In genomic region chr10:59323488-59324161, GRCm38 (mm10) we compare ENCODE assay signal across 8 mouse cellular contexts. TPM values are rescaled to one million over a fixed set of nuclear protein-coding genes. Genes with fewer than 3 reads are reported as not detected.
DNase-seq lines count a peak whose midpoint lies in the region; ATAC-seq and TF ChIP-seq lines count a peak whose summit lies in the region.

No protein-coding gene starts in this region.

- peaks cover under 1% of the 10 kb centered on the region for H3K36me3 ChIP-seq in erythroblast, embryonic 14.5 days (ENCODE audit: control insufficient read depth)
- no peaks in the 10 kb centered on the region for H3K36me3 ChIP-seq in hindbrain, embryonic 13.5 days
- no peaks in the 10 kb centered on the region for H3K36me3 ChIP-seq in limb, embryonic 14.5 days (ENCODE audit: control insufficient read depth, insufficient read depth, low read length)
- H3K36me3 ChIP-seq in midbrain, embryonic 14.5 days (ENCODE audit: control insufficient read depth, insufficient read depth, low read length) = no peaks in the 10 kb centered on the region

- H3K9ac ChIP-seq in hindbrain, embryonic 13.5 days = peak overlapping the region; percentile 91
- H3K9ac ChIP-seq in limb, embryonic 14.5 days (ENCODE audit: low read depth, low read length, severe bottlenecking) = peak overlapping the region; percentile 83
- peak overlapping the region; percentile 77 for H3K9ac ChIP-seq in midbrain, embryonic 14.5 days (replicated peaks; ENCODE audit: low read length)

- no peaks in the 10 kb centered on the region for H3K27me3 ChIP-seq in erythroblast, embryonic 14.5 days (ENCODE audit: control insufficient read depth)
- no peaks in the 10 kb centered on the region for H3K27me3 ChIP-seq in hindbrain, embryonic 13.5 days
- no peaks in the 10 kb centered on the region for H3K27me3 ChIP-seq in limb, embryonic 14.5 days (ENCODE audit: control insufficient read depth, insufficient read depth, low read length)
- H3K27me3 ChIP-seq in midbrain, embryonic 14.5 days (ENCODE audit: control insufficient read depth, insufficient read depth, low read length) = no peaks in the 10 kb centered on the region

- H3K4me1 ChIP-seq in erythroblast, embryonic 14.5 days (ENCODE audit: control insufficient read depth) = peaks cover 33% of the 10 kb centered on the region
- peaks cover 22% of the 10 kb centered on the region for H3K4me1 ChIP-seq in hindbrain, embryonic 13.5 days (replicated peaks)
- peaks cover 19% of the 10 kb centered on the region for H3K4me1 ChIP-seq in limb, embryonic 14.5 days (ENCODE audit: control insufficient read depth, insufficient read depth, low read length)
- H3K4me1 ChIP-seq in midbrain, embryonic 14.5 days (ENCODE audit: control insufficient read depth, insufficient read depth, low read length) = peaks cover 22% of the 10 kb centered on the region

- peak overlapping the region; percentile 92 for H3K4me3 ChIP-seq in erythroblast, embryonic 14.5 days (replicated peaks)
- peak overlapping the region; percentile 81 for H3K4me3 ChIP-seq in hindbrain, embryonic 13.5 days
- peak overlapping the region; percentile 74 for H3K4me3 ChIP-seq in limb, embryonic 14.5 days (replicated peaks; ENCODE audit: low read length)
- H3K4me3 ChIP-seq in midbrain, embryonic 14.5 days (replicated peaks; ENCODE audit: low read depth, low read length) = peak overlapping the region; percentile 72

- DNase-seq in layer of hippocampus, adult 18-20 months (ENCODE audit: low spot score in 2 of 2) = peak; percentile 59 to 75
- DNase-seq in layer of hippocampus, postnatal 10 days (ENCODE audit: low spot score in 2 of 2) = no peak
- DNase-seq in ZHBTc4 (ENCODE audit: low read depth, low spot score) = peak; percentile 81
- peak; percentile 68 for DNase-seq in limb, embryonic 14.5 days (ENCODE audit: low spot score)
- DNase-seq in midbrain, embryonic 14.5 days = peak; percentile 77
- no peak for DNase-seq in cerebellum, adult 11-12 months

- ATAC-seq in hindbrain, embryonic 13.5 days (ENCODE audit: low FRiP score) = peak; percentile 88
- ATAC-seq in limb, embryonic 14.5 days (ENCODE audit: low FRiP score, low read depth) = peak; percentile 66
- peak; percentile 80 for ATAC-seq in midbrain, embryonic 14.5 days (ENCODE audit: low FRiP score, low TSS enrichment)

- H3K4me2 ChIP-seq in hindbrain, embryonic 13.5 days = peak overlapping the region; percentile 89
- peak overlapping the region; percentile 73 for H3K4me2 ChIP-seq in limb, embryonic 14.5 days (replicated peaks; ENCODE audit: low read depth, low read length, severe bottlenecking)
- H3K4me2 ChIP-seq in midbrain, embryonic 14.5 days (ENCODE audit: low read length) = peak overlapping the region; percentile 67

- peak overlapping the region; percentile 97 for H3K27ac ChIP-seq in hindbrain, embryonic 13.5 days
- H3K27ac ChIP-seq in limb, embryonic 14.5 days (replicated peaks; ENCODE audit: low read depth, low read length) = peak overlapping the region; percentile 94
- peak overlapping the region; percentile 89 for H3K27ac ChIP-seq in midbrain, embryonic 14.5 days (replicated peaks; ENCODE audit: low read depth, low read length)

- no peak for TF ChIP-seq POLR2A in limb, embryonic 14.5 days (IDR thresholded peaks at IDR 0.05; ENCODE audit: borderline replicate concordance, extremely low read depth, insufficient read depth, insufficient read length)

- under 1% methylated on average over 49 of the region's 49 CpGs for WGBS in hindbrain, embryonic 13.5 days
- under 1% methylated on average over 39 of the region's 49 CpGs for WGBS in limb, embryonic 14.5 days
- WGBS in midbrain, embryonic 14.5 days = 1% methylated on average over 48 of the region's 49 CpGs

- H3K9me3 ChIP-seq in erythroblast, embryonic 14.5 days (ENCODE audit: control insufficient read depth, low read length) = no peaks in the 10 kb centered on the region
- no peaks in the 10 kb centered on the region for H3K9me3 ChIP-seq in hindbrain, embryonic 13.5 days
- no peaks in the 10 kb centered on the region for H3K9me3 ChIP-seq in limb, embryonic 14.5 days (ENCODE audit: control insufficient read depth, low read length)
- no peaks in the 10 kb centered on the region for H3K9me3 ChIP-seq in midbrain, embryonic 14.5 days (ENCODE audit: control insufficient read depth, low read length)

RNA-seq across cellular contexts. Expression of gene P4ha1, which starts 0.5 kb away (rescaled TPM):
- 10 to 100 TPM; 58.3 to 63.9 TPM for total RNA-seq in layer of hippocampus, adult 18-20 months (2021)
- 10 to 100 TPM; 29.8 to 30.9 TPM for total RNA-seq in layer of hippocampus, postnatal 10 days (2021)
- polyA plus RNA-seq in erythroblast, embryonic 14.5 days (2012) = 0.13 and 0.25 TPM in 2 replicates
- polyA plus RNA-seq in hindbrain, embryonic 13.5 days (2015; fragmentation: Nextera tagmentation; extraction: Ambion mirVana) = 28.7 and 29.9 TPM in 2 replicates
- polyA plus RNA-seq in limb, embryonic 14.5 days (2012; rRNA removed) = 89.7 and 95.1 TPM in 2 replicates
- 108 and 110 TPM in 2 replicates for polyA plus RNA-seq in limb, embryonic 14.5 days (2014; fragmentation: Nextera tagmentation; extraction: Ambion mirVana)
- polyA plus RNA-seq in midbrain, embryonic 14.5 days (2014; fragmentation: Nextera tagmentation; extraction: Ambion mirVana) = 15.7 and 22.4 TPM in 2 replicates

Comparison
In these comparisons a context has a peak if more than half of its experiments do, and no peak if none do; other contexts are left out.
1. DNase-seq: peak in layer of hippocampus, adult 18-20 months (2 of 2), ZHBTc4 (single experiment), limb, embryonic 14.5 days (single experiment) and midbrain, embryonic 14.5 days (single experiment); none in layer of hippocampus, postnatal 10 days (0 of 2) and cerebellum, adult 11-12 months (single experiment).
2. RNA of gene P4ha1, which starts 0.5 kb away (polyA plus RNA-seq): 89.7 to 110 TPM in limb, embryonic 14.5 days, 28.7 to 29.9 TPM in hindbrain, embryonic 13.5 days and 15.7 to 22.4 TPM in midbrain, embryonic 14.5 days; 0.13 to 0.25 TPM in erythroblast, embryonic 14.5 days; every median in the first group is over 10 times any median in the second.
3. Peak in every context shown above with its lines, with median percentiles within 50 percentile points of each other: H3K4me3 ChIP-seq, ATAC-seq, H3K27ac ChIP-seq, H3K4me2 ChIP-seq and H3K9ac ChIP-seq.